Mouse (Mus musculus): ENCODE measurements at regions not wholly inside any gene's neighbourhood (a gene's known extent, or its start where the extent isn't known, plus 50 kb on each side); places are given as distances from the start of the nearest gene placed in this dataset.
A peak's percentile ranks its signal among the peaks of the same experiment; 100 is the strongest.

DNA sequence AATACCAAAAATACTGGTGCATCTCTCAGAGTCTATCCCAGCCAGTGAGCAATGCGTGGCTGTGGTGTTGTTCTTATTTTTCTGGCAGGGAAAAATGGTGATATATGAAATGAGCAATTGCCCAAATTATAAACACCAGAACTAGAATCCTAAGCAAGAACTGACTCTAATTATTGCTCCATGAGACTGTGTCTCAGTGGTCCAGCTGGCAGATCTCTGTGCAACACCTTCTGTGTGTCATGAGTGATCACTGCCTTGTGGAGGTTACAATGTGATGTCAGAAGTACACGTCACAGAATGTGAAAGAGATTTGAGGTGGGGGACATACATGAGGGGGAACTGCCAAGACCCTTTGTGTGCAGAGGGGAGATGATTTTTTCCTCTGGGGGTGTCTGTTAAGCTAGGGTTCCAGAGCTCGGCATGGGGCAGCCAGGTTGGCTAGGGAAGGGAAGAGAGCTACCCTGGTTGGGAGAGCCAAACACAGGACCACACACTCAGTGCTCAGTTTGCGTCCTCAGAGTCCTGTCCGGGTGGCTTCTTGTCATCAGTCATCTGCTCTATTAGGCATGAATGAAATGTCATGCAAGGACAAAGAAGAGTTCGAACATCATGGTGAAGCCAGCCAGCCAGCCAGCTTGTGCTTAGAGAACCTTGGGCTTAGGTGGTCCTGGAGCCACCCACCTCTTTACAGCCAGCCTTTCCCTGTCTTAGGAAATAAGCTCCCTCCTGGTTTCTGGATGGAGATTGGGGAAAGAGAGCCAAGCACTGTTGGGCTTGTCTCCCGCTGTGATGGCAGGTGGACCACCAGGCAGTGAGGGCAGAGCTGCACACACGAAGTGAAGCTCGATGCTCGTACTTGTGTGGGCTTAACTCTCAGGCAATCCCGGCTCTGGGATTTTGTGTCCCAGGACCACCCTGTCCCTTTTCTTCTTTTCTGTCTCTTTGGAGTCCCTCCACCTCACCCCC is 189.5 kb upstream of the Map3k1 start:
- no peak for ATAC-seq (replicated peaks; ENCODE audit: low read depth, poor library complexity, severe bottlenecking)

GRCm38 (mm10) chr13:111999647-112000292 is 191.0 kb upstream of the Map3k1 start:
- ATAC-seq (replicated peaks; ENCODE audit: low read depth, poor library complexity, severe bottlenecking) = no peak

DNA sequence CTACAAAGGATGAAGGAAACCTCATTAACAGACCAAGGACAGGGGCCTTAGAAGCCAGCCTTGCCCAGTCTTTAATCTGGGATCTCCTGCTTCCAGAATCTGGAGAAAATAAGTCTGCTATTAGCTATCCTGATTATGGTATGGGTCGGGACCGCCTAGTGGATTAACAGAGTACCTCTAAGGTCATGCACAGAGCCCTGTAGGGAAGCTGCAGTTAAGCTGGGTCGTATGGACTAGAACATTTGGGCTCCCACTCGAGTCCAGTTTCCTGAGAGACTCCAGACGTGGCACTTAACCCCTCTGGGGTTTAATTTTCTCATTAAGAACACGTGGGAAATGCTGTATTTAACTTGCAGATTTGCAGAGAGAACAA is 191.5 kb upstream of the Map3k1 start:
- no peak for ATAC-seq (replicated peaks; ENCODE audit: low read depth, poor library complexity, severe bottlenecking)

GRCm38 (mm10) chr13:112000696-112001095 is 191.9 kb upstream of the Map3k1 start:
- ATAC-seq (replicated peaks; ENCODE audit: low read depth, poor library complexity, severe bottlenecking) = peak; percentile 26

- ATAC-seq (replicated peaks; ENCODE audit: low read depth, poor library complexity, severe bottlenecking) = peak; percentile 70
These were observed 192.6 kb upstream of the Map3k1 start for GRCm38 (mm10) chr13:112001155-112002025.

DNA sequence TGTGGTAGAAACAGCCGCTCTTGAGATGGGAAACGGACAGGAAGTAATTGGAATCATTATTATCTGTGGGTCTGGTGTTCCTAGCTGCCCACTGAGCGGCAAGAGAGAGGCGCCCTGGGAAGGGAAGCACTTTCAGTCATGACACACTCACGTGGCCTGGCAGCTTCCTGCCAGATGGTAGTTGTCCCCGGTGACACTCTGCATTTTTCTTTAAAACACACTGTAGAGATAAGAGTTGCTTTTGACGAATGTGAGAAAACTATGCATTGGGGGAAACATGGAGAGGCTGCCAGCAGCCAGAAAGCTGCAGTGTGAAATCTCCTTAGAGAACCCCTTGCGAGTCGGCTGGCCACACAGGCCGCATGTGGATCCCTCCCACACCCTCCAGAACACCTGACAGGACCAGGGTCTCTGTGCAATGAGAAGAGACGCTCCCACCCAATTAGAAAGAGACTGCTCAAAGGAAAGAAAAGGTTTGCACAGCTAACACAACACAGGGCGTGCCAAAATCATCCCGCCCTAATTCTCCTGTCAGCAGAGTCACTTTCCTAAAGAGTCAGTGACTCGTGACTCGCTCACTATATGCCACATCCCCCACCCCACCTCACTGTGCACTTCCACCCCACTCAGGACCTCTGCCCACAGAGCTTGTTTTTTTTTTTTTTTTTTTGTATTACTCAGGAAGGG is 194.0 kb upstream of the Map3k1 start:
- peak; percentile 53 for ATAC-seq (replicated peaks; ENCODE audit: low read depth, poor library complexity, severe bottlenecking)

DNA sequence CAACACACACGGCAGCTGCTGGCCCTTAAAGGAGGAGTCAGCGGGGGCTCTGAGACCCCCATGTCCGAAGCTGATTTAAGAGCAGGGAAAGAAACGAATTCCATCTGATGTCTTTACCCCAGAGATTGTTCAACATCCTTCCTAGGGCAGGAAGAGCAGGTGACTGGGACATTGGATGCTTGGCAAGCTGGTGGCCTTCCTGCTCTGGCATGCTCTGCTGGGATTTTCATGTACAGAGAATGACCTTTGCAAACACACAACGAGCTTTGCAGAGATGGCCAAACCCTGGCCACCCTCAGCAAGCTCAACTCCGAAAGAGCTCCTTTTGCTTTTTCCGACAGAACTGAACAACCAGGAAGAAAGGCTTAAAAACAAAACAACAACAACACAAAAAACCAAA is 194.7 kb upstream of the Map3k1 start:
- ATAC-seq (replicated peaks; ENCODE audit: low read depth, poor library complexity, severe bottlenecking) = no peak

DNA sequence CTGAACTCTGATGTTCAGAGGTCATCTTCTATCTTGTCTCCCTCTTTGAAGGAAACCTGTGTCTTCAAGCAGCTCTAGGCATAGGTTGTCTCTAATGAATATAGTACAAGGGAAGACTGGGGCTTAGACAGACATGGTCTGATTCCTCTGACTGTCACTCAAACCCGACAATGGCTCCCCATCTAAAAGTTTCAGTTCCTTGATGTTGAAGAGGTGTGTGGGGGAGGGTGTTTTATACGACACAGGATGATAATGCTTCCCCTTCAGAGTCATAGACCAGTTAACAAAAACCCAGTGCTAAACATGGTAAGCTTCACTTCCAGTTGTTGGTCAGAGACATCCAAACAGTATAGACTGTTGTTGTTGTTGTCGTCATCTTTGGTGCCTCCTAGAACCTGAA is 195.3 kb upstream of the Map3k1 start:
- no peak for ATAC-seq (replicated peaks; ENCODE audit: low read depth, poor library complexity, severe bottlenecking)

DNA sequence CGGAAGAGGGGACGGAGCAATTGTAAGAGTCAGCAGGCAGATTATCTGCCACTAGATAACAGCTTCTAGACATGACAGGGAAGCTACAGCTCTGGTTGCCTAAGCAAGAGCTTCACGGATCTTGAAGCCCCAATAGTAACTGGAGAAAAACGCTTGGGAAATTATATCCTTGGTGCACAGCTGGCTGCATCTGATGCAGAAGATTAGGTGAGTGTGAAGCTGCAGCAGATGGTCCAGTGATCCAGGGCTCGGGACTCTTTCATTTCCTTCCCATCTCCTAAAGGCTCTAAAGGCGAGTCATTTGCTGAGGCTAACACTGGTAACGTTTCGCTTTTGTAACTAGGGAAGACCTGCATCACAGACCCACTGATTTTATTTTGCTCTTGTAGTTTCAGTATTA is 196.6 kb upstream of the Map3k1 start:
- no peak for ATAC-seq (replicated peaks; ENCODE audit: low read depth, poor library complexity, severe bottlenecking)

DNA sequence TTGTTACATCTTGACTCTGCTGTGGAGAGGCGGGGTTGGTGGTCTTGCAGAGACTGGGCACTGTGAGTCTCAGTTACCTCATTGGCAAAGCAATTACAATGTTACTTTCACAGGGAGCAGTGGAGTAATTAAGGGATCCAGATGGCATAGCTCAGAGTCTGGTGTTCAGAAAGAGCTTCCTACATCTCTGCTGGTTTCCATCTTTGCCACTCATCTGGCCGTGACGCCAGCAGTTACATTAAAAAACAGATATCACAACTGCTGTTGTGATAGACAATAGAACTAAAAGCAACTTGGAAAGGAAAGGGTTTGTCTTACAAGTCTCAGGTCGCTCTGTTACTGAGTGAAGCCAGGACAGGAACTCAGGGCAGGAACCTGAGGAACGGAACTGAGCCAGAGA is 200.0 kb upstream of the Map3k1 start:
- ATAC-seq (replicated peaks; ENCODE audit: low read depth, poor library complexity, severe bottlenecking) = no peak

DNA sequence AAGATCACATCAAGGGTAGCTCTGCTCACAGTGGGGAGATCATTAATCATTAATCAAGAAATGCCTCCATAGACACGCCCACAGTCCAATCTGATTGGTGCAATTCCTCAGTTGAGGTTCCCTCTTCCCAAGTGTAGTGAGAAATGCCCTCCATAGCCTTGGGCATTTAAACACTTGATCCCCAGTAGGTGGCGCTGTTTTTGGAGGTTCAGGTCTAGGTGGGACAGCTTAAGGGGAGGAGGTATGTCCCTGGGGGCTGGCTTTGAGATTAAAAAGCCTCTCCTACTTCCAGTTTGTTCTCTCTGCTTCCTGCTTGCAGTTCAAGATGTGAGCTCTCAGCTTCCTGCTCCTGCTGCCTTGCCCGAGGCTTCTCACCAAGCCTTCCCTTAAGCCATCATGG is 200.5 kb upstream of the Map3k1 start:
- ATAC-seq (replicated peaks; ENCODE audit: low read depth, poor library complexity, severe bottlenecking) = no peak

DNA sequence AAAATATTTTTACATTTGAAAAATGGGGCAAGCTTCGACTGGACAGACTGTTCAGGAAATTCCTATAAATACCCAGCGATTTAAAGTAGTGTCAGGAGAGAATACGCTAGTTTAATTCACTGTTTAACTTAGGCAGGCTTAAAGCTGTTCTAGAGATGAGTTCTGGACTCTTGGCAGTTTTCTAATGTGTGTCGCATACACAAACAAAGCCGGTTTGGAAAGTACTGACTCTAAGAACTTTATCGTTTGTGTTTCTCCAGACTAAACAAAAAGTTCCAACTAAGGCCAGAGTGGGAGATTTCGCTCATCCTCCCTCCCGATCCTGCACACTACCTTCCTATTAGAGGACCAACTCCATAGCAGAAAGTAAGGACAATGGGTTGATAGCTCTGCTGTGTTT is 201.7 kb upstream of the Map3k1 start:
- no peak for ATAC-seq (replicated peaks; ENCODE audit: low read depth, poor library complexity, severe bottlenecking)

DNA sequence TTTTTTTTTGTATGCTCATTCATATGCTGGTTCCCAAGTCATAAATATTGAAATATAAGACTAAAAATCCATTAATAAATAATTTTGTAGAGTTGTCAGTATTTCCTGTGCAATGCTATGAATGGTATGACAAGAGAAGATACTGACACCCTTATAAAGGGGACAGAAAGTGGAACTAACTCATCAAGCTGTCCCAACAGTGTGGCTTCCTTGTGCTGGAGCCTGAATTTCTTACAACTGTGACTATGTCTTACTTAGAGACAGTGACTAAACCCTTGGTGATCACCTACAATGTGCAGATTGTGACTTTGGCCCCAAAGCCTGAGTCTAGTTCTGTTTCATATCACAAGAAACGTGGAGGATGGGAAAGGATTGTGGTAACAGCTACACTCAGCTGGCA is 203.8 kb upstream of the Map3k1 start:
- 0 out of 2 replicates have a peak, but pooled peaks have one; percentile 36 for ATAC-seq (replicated peaks; ENCODE audit: low read depth, poor library complexity, severe bottlenecking)

DNA sequence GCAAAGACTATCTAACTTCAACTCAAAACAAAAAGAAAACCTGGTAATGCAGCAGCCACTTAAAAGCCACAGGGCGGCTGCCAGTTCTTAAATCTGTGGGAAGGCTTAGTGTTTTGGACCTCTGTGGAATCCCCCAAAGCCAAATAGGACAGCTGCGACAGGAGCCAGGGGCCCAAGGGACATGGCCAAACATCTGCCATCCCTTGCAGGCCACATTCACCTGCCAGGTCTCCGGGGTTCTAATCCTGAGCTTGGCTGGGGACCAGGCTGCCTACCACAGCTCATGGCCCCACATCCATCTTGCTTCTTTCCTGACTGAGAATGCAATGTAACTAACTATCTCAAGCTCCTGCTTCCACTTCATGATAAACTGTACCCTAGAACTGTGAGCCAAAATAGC is 206.3 kb upstream of the Map3k1 start:
- ATAC-seq (replicated peaks; ENCODE audit: low read depth, poor library complexity, severe bottlenecking) = no peak

GRCm38 (mm10) chr13:112016280-112016679 is 207.5 kb upstream of the Map3k1 start:
- ATAC-seq (replicated peaks; ENCODE audit: low read depth, poor library complexity, severe bottlenecking) = peak; percentile 34; the same call in 1 of the 2 replicates

DNA sequence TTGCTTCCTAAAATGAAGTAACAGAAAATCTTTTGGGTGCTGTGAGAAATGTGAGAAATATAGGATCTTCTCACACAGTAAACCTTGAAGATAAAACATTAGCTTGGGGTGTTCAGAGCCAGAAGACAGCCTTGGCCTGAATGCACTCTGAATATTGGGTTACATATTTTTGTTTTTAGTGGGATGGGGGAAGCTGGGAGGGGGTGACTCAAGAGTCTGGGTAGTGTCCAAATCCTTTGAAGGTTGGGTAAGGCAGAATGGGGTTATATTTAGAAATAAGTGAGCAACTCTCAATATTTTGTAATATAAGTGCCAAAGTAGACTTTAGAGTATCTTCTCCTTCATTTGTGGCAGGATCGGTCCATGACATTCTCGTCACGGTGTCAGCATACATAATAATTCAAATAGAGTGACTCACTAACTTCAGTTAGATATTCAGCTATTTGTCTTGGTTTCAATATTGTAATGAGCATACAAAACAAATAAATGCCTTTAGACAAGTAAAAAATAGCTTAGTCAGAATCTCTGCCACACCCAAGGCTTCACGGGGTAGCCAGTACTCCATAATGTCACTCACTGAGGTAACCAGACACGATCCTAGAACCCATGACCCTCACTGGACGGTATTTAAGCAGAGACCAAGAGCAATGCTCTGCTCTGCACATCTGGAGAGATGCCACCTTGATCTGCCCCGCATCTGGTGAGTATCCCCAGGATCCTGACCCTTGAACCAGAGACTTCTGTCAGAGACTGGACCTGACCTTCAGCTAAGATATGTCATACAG is 209.9 kb upstream of the Map3k1 start:
- ATAC-seq (replicated peaks; ENCODE audit: low read depth, poor library complexity, severe bottlenecking) = no peak

GRCm38 (mm10) chr13:112019575-112019974 is 210.8 kb upstream of the Map3k1 start:
- ATAC-seq (replicated peaks; ENCODE audit: low read depth, poor library complexity, severe bottlenecking) = peak; percentile 39; the same call in 1 of the 2 replicates

DNA sequence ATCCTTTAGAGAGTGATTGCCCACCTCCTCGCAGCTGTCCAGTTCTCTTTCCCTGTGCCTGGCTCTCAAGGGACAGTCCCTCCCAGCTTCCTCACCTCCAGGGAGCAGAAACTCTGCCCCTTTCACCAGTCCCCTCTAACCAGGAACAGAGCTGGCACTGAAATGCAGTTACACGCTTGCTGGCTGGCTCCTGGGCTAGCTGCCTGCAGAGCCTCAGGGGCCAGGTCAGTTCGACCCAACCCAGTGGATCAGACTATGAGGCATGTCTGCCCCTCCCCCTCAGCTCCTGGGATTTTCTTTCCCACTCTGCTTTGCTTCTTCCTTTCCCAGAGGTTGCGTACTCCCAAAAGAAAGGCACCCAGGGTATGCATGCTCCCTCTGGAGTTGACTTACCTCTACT is 214.4 kb upstream of the Map3k1 start:
- no peak for ATAC-seq (replicated peaks; ENCODE audit: low read depth, poor library complexity, severe bottlenecking)

All from common myeloid progenitor, adult 5-6 weeks (primary cell).